Mouse (Mus musculus) lung, postnatal 10 days (tissue): ENCODE results near the gene Ube2ql1.

ENCODE experiments used
- DNase-seq: peaks from one replicate; pipeline ENCODE4 v3.0.0; 2021

Ube2ql1 gene

GRCm38 (mm10) chr13:69739759-69740135 is at the start of gene Ube2ql1:
TSS of gene Ube2ql1 (minus strand) at chr13:69739889.
- peak; percentile 85 for DNase-seq

GRCm38 (mm10) chr13:69788704-69789103 is 49.0 kb upstream of the Ube2ql1 start:
- DNase-seq: no peak

- no peak for DNase-seq
These were observed 38.5 kb upstream of the Ube2ql1 start for GRCm38 (mm10) chr13:69778221-69778620.

- DNase-seq: no peak
These were observed 32.7 kb upstream of the Ube2ql1 start for GRCm38 (mm10) chr13:69772358-69772757.

- no peak for DNase-seq
These were observed 31.1 kb upstream of the Ube2ql1 start for GRCm38 (mm10) chr13:69770538-69771456.

GRCm38 (mm10) chr13:69768152-69768551 is 28.5 kb upstream of the Ube2ql1 start:
- DNase-seq: no peak

- DNase-seq: no peak
These were observed 25.0 kb upstream of the Ube2ql1 start for GRCm38 (mm10) chr13:69764646-69765045.

GRCm38 (mm10) chr13:69761393-69761792 is 21.7 kb upstream of the Ube2ql1 start:
- peak; percentile 77 for DNase-seq

GRCm38 (mm10) chr13:69758979-69759378 is 19.3 kb upstream of the Ube2ql1 start:
- no peak for DNase-seq

GRCm38 (mm10) chr13:69752875-69753274 is 13.2 kb upstream of the Ube2ql1 start:
- DNase-seq: no peak

GRCm38 (mm10) chr13:69751510-69751909 is 11.8 kb upstream of the Ube2ql1 start:
- DNase-seq: no peak

- no peak for DNase-seq
These were observed 9.1 kb upstream of the Ube2ql1 start for GRCm38 (mm10) chr13:69748756-69749155.

GRCm38 (mm10) chr13:69740331-69741285 is 919 bp upstream of the Ube2ql1 start:
- peak; percentile 56 for DNase-seq

- DNase-seq: peak; percentile 34
These were observed 464 bp downstream of the Ube2ql1 start for GRCm38 (mm10) chr13:69739091-69739758.

- peak; percentile 2 for DNase-seq
These were observed 1.2 kb downstream of the Ube2ql1 start for GRCm38 (mm10) chr13:69738461-69738971.

GRCm38 (mm10) chr13:69737444-69738185 is 2.1 kb downstream of the Ube2ql1 start:
- no peak for DNase-seq

GRCm38 (mm10) chr13:69732636-69733035 is 7.1 kb downstream of the Ube2ql1 start:
- DNase-seq: no peak

- no peak for DNase-seq
These were observed 14.3 kb downstream of the Ube2ql1 start for GRCm38 (mm10) chr13:69725376-69725775.

- no peak for DNase-seq
These were observed 18.5 kb downstream of the Ube2ql1 start for GRCm38 (mm10) chr13:69721141-69721540.

GRCm38 (mm10) chr13:69717860-69718598 is 21.7 kb downstream of the Ube2ql1 start:
- peak; percentile 13 for DNase-seq

GRCm38 (mm10) chr13:69708236-69708635 is 31.5 kb downstream of the Ube2ql1 start:
- DNase-seq: no peak
